Mouse (Mus musculus) lung, adult 2 months (tissue): ENCODE data around the gene Sh2d1b2.

Experiments used
- CTCF ChIP-seq: fragments of 200-500 bp; IDR thresholded peaks from 2 replicates; pipeline ENCODE4 v1.5.1; 2011; ENCODE audit warnings: mild to moderate bottlenecking, low read length, control low read depth; ENCODE audit not compliant: insufficient read depth
- POLR2A ChIP-seq: fragments of 200-500 bp; IDR thresholded peaks from 2 replicates; pipeline ENCODE4 v1.6.1; 2011; ENCODE audit warnings: low read depth, mild to moderate bottlenecking, control low read depth, low read length, borderline replicate concordance; ENCODE audit errors: extremely low read depth

DNA sequence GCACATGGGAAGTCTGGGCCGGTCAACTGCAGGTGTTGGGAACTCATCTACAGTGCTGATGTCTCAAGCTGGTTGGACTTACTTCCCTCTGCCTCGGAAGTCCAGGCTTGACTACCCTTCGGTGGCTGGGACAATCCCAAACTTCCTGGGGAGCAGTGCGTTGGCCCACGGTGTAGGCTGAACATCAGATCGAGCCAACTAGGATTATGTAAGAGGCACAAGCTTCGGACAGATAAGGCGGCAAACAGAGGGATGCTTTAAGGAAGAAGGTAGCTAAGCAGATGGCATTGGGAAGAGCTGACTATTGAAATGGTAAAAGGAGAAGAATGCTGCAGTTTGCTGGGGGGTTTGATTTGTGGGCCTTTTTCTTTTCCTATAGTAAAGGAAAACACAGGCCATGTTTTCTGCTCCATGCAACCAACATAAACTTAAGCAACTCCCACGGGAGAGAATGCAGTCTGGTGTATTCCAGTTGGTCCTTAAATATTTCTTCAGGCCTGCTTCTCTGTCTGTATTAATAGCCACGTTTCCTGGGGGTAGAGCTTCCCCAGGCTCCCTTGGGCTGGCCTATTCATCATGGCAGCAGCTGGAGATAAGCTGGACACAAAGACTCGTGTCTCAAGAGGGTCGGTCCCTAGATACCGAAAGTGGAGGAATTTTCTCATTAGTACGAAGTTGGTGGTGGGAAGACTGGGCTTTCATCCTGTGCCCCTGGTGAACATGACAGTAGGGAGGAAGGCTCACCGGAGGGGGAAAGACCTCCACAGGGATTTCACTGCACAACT is 62.4 kb downstream of the Sh2d1b2 start:
- TF ChIP-seq CTCF = no peak
- TF ChIP-seq POLR2A = no peak
